25 mouse cellular contexts compared by ENCODE assay signal in the genomic region with DNA sequence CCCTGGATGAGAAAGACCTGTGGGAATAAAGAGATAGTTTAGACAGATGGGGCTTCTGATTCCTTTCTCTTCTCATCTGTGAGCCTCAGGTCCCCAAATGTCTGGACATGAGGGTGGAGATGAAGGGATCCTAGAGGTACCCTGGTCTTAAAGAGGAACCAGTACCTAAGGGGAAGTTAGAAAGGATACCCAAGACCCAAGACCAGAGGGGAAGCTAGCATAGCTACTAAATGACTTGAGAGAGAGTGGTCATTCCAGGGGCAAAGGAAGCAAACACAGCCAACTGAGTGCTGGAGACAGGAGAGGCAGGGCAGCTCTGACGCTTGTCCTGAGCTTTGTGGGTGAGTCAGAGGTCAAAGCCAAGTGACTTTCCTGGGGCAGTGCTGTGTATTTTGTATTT. TPM values are rescaled to one million over a fixed set of nuclear protein-coding genes. Genes with fewer than 3 reads are reported as not detected.
A peak's percentile ranks its signal among the peaks of the same experiment; 100 is the strongest.
DNase-seq lines count a peak whose midpoint lies in the region; ATAC-seq and TF ChIP-seq lines count a peak whose summit lies in the region.
"Had no signal": no experiment of that assay in that cellular context is flagged by ENCODE, and none has a peak within 500 bp of the region (broad histone marks: within the 10 kb centered on the region; RNA-seq: fewer than 3 reads in every experiment).

No protein-coding gene starts in this region.

- 63% methylated on average over 1 of the region's 1 CpGs for WGBS in small intestine, adult 2 months

- peaks cover 14% of the 10 kb centered on the region for H3K36me3 ChIP-seq in small intestine, adult 2 months (ENCODE audit: control insufficient read depth, insufficient read depth, low read length)

- no peak overlapping the region for H3K4me3 ChIP-seq in small intestine, adult 2 months (ENCODE audit: low read depth, low read length)
- H3K4me3 ChIP-seq: forebrain, embryonic 13.5 days; gastrocnemius, adult 2 months; heart, embryonic 10.5 days; hindbrain, embryonic 15.5 days; kidney, embryonic 15.5 days; limb, embryonic 10.5 days; midbrain, embryonic 15.5 days; myocyte; neural tube, embryonic 13.5 days had no signal

- peak; percentile 66 for ATAC-seq in granulocyte monocyte progenitor cell, adult 5-6 weeks (replicated peaks; ENCODE audit: poor library complexity, severe bottlenecking)
- ATAC-seq: forebrain, embryonic 13.5 days; midbrain, embryonic 15.5 days; Patski had no signal

- H3K27me3 ChIP-seq in small intestine, adult 2 months (ENCODE audit: control insufficient read depth, insufficient read depth, low read length): no peaks in the 10 kb centered on the region
- H3K27me3 ChIP-seq: forebrain, embryonic 13.5 days; hindbrain, embryonic 15.5 days; kidney, embryonic 15.5 days; midbrain, embryonic 15.5 days; neural tube, embryonic 13.5 days; Patski had no signal

- TF ChIP-seq CTCF in small intestine, adult 2 months (IDR thresholded peaks at IDR 0.05; ENCODE audit: extremely low read depth, insufficient read length, insufficient replicate concordance, low read depth, low read length): no peak

- peaks cover 24% of the 10 kb centered on the region for H3K4me1 ChIP-seq in small intestine, adult 2 months (ENCODE audit: control insufficient read depth, insufficient read depth, insufficient read length, low read length)
- H3K4me1 ChIP-seq: forebrain, embryonic 13.5 days; heart, embryonic 10.5 days; hindbrain, embryonic 15.5 days; midbrain, embryonic 15.5 days; neural tube, embryonic 13.5 days had no signal

- TF ChIP-seq POLR2A in small intestine, adult 2 months (IDR thresholded peaks at IDR 0.05; ENCODE audit: low read depth, low read length): no peak

- peak overlapping the region; percentile 91 for H3K27ac ChIP-seq in small intestine, adult 2 months (ENCODE audit: insufficient read depth, low read depth, low read length)
- H3K27ac ChIP-seq: forebrain, embryonic 13.5 days; gastrocnemius, adult 2 months; heart, embryonic 10.5 days; hindbrain, embryonic 15.5 days; kidney, embryonic 15.5 days; limb, embryonic 10.5 days; midbrain, embryonic 15.5 days; neural tube, embryonic 13.5 days had no signal

- peak; percentile 23 to 24 for DNase-seq in adrenal gland, postnatal 36 days
- DNase-seq in adrenal gland, postnatal 10 days: no peak
- peak; percentile 10 to 16 for DNase-seq in B cell, adult 2 months
- no peak for DNase-seq in lung, postnatal 14 days
- DNase-seq in heart, adult 9 months (ENCODE audit: low spot score in 2 of 2): no peak
- DNase-seq: adrenal gland, postnatal 25 days; cerebellum, adult 18-20 months; cerebellum, postnatal 25 days; gastrocnemius, adult 2 months; heart, postnatal 4 days; kidney, adult 11 months; kidney, postnatal 4 days; liver; lung, adult 2 months had no signal

RNA-seq across cellular contexts. Expression of gene Ccdc93, which starts 31.8 kb away (rescaled TPM):
- total RNA-seq in adrenal gland, postnatal 36 days (2021): 10 to 100 TPM; 20.9 to 27.6 TPM
- 10 to 100 TPM; 16.5 to 19.4 TPM for total RNA-seq in adrenal gland, postnatal 10 days (2021)
- 19.2 and 19.5 TPM in 2 replicates for total RNA-seq in granulocyte monocyte progenitor cell, adult 5-6 weeks (2014; fragmentation: Nextera tagmentation)
- total RNA-seq in granulocyte monocyte progenitor cell, adult 5-6 weeks (2017): 24.8 and 32.0 TPM in 2 replicates
- 2.9 and 5.4 TPM in 2 replicates for polyA plus RNA-seq in small intestine, adult 2 months (2012; rRNA removed)

Comparison
In these comparisons a context has a peak if more than half of its experiments do, and no peak if none do; other contexts are left out.
1. DNase-seq: peak in adrenal gland, postnatal 36 days (2 of 2) and B cell, adult 2 months (2 of 2); none in adrenal gland, postnatal 10 days (single experiment), lung, postnatal 14 days (single experiment) and heart, adult 9 months (0 of 2).